Mouse (Mus musculus) liver, embryonic 14.5 days (tissue): ENCODE results near the gene Calr4. TPM values are rescaled to one million over a fixed set of nuclear protein-coding genes. Genes with fewer than 3 reads are reported as not detected.

Source experiments
- ATAC-seq: fragments of 200-750 bp; cut with Nextera tagmentation; 2 replicates; pipeline ENCODE4 v1.8.0; 2017; ENCODE audit warnings: moderate number of reproducible peaks, mild to moderate bottlenecking, moderate library complexity; ENCODE audit not compliant: insufficient read depth
- DNase-seq, 3 experiments: peaks; one replicate each; pipeline ENCODE4 v3.0.0-alpha.2; 2012 to 2013; ENCODE audit warnings: low read depth in 3 of 3, low spot score in 3 of 3
- H3K27ac ChIP-seq: fragments of 300-500 bp; sonication (generic); 2 replicates; pipeline ENCODE4 v1.5.1; 2014; ENCODE audit warnings: moderate library complexity, mild to moderate bottlenecking, control low read depth, inconsistent platforms
- H3K27me3 ChIP-seq: fragments of 300-500 bp; sonication (generic); 2 replicates; pipeline ENCODE4 v1.6.1; 2014; ENCODE audit warnings: mild to moderate bottlenecking, low read length, moderate library complexity; ENCODE audit not compliant: control insufficient read depth, insufficient read depth
- H3K36me3 ChIP-seq: fragments of 300-500 bp; sonication (generic); replicated peaks from 2 replicates; pipeline ENCODE4 v1.6.1; 2014; ENCODE audit warnings: low read depth; ENCODE audit not compliant: control insufficient read depth, insufficient read depth
- H3K4me1 ChIP-seq, 2 experiments: fragments of 200-500 bp in 1 of 2; fragments of 300-500 bp in 1 of 2; sonication (generic) in 1 of 2; replicated peaks; 2 replicates each; pipeline ENCODE4 v1.6.1; 2012 to 2014; ENCODE audit warnings: antibody characterized with exemption in 1 of 2, inconsistent platforms in 1 of 2, low read length in 1 of 2; ENCODE audit not compliant: control insufficient read depth in 2 of 2, insufficient read depth in 2 of 2
- H3K4me2 ChIP-seq: fragments of 300-500 bp; sonication (generic); 2 replicates; pipeline ENCODE4 v1.6.1; 2014; ENCODE audit warnings: low read depth, mild to moderate bottlenecking, control low read depth, moderate library complexity
- H3K4me3 ChIP-seq, 2 experiments: fragments of 200-500 bp in 1 of 2; fragments of 300-500 bp in 1 of 2; sonication (generic) in 1 of 2; 2 replicates each; pipeline ENCODE4 v1.5.1; 2012 to 2014; ENCODE audit warnings: low read depth in 2 of 2, low read length in 2 of 2, mild to moderate bottlenecking in 2 of 2, control low read depth in 1 of 2, inconsistent platforms in 1 of 2, moderate library complexity in 1 of 2; ENCODE audit not compliant: insufficient read depth in 1 of 2
- H3K9ac ChIP-seq: fragments of 300-500 bp; sonication (generic); replicated peaks from 2 replicates; pipeline ENCODE4 v1.6.1; 2014; ENCODE audit warnings: mild to moderate bottlenecking, control low read depth, moderate library complexity
- H3K9me3 ChIP-seq: fragments of 300-500 bp; sonication (generic); 2 replicates; pipeline ENCODE4 v1.6.1; 2016; ENCODE audit warnings: low read length, mixed read lengths; ENCODE audit not compliant: control insufficient read depth
- CTCF ChIP-seq: IDR thresholded peaks from 2 replicates; pipeline ENCODE4 v1.5.1; 2016; ENCODE audit warnings: antibody characterized with exemption, low read depth, control low read depth
- EP300 ChIP-seq: IDR thresholded peaks from 2 replicates; pipeline ENCODE4 v1.6.1; 2016; ENCODE audit warnings: antibody characterized with exemption, low read depth
- WGBS: fragments of 180-500 bp; shearing (Covaris S2); extraction: QIAGEN DNeasy Blood & Tissue Kit; methylation state at CpG from one replicate; pipeline ENCODE4 v1.1.7; 2014; ENCODE audit not compliant: insufficient replicate concordance; 5-methylcytosine and 5-hydroxymethylcytosine counted together
- polyA plus RNA-seq, 2 experiments: library from polyadenylated mRNA; depleted of rRNA in 1 of 2; stranded (reverse) in 1 of 2; unstranded in 1 of 2; fragments of >200 nt; fragmentation: Nextera tagmentation in 1 of 2; extraction: Ambion mirVana in 1 of 2; gene quantifications; 2 replicates each; pipeline versions ENCODE4 v1.2.1 to v1.2.3; 2012 to 2014

The Calr4 gene
- polyA plus RNA-seq, 2 experiments: 0.03 TPM; not detected in 1

DNA sequence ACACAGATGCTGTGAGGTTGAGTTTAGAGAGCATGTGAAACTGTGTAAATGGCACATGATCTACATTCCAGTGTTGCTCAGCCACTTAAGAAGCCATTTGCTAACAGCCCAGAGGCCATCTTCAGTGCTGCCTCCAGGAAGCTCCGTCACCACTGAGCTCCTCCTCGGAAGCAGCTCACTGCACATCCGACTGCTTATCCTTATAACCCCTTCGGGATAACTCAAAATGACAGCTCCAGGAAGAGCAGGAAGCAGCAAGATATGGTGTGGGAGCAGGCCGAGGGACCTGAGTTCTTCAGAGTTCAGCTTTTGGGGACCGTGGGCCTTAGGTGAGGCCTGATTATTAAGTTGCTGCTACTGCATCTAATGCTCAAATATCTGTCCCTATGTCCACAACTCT is 27.8 kb downstream of the Calr4 start:
- no peak overlapping the region for H3K9ac ChIP-seq
- H3K27ac ChIP-seq: no peak overlapping the region
- ATAC-seq (no peak), DNase-seq (no peak)
- no peak overlapping the region for H3K4me3 ChIP-seq
- WGBS: 48% methylated on average over 6 of the region's 6 CpGs
- no peak for TF ChIP-seq CTCF
- TF ChIP-seq EP300: no peak
- H3K27me3 ChIP-seq: no peaks in the 10 kb centered on the region
- H3K4me2 ChIP-seq: no peak overlapping the region
- no peaks in the 10 kb centered on the region for H3K9me3 ChIP-seq
- peaks cover 0 to 5% of the 10 kb centered on the region in 2 experiments; a peak in 2 of 4 replicates for H3K4me1 ChIP-seq
- H3K36me3 ChIP-seq: no peaks in the 10 kb centered on the region

DNA sequence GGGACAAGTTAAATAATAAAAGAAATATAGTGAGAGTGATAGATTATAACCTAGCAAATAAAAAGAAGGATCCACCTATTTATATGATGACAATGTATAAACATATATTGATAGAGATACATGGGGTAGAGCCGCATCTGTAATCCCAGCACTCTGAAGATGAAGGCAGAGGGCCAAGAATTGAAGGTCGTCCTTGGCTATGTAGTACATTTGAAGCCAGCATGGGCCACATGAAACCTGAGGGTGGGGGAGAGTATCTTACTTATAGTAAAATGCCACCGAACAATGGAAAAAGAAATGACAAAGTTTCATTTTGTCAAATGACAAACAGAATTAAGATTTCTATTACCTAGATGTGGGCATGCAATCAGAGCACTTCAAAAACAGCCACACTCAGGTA is 31.8 kb downstream of the Calr4 start:
- no peaks in the 10 kb centered on the region for H3K9me3 ChIP-seq
- no peak for TF ChIP-seq EP300
- TF ChIP-seq CTCF: no peak
- ATAC-seq (no peak), DNase-seq (no peak)
- H3K36me3 ChIP-seq: no peaks in the 10 kb centered on the region
- WGBS: 73% methylated on average over 3 of the region's 3 CpGs
- H3K9ac ChIP-seq: no peak overlapping the region
- H3K4me2 ChIP-seq: no peak overlapping the region
- no peak overlapping the region for H3K4me3 ChIP-seq
- H3K4me1 ChIP-seq: no peaks in the 10 kb centered on the region; a peak in 1 of 4 replicates
- no peaks in the 10 kb centered on the region for H3K27me3 ChIP-seq
- no peak overlapping the region for H3K27ac ChIP-seq

DNA sequence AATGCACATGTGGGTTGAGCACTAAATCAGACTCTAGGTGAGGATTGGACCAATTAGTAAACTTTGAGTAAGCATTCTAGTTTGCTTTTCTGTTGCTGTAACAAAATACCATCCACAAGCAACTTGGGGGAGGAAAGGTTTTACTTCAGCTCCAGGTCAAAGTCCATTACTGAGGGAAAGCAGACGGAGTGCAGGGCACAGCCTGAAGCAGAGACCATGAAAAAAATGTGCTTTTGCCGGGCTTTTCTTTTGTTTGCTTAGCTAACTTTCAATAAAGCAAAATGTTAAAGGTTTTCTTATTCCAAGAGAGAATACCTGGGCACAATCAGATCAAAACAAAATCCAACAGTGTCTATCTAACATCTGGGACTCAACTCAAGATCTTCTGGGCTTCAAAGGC is 32.5 kb downstream of the Calr4 start:
- no peak for ATAC-seq
- 60% methylated on average over 2 of the region's 2 CpGs for WGBS

DNA sequence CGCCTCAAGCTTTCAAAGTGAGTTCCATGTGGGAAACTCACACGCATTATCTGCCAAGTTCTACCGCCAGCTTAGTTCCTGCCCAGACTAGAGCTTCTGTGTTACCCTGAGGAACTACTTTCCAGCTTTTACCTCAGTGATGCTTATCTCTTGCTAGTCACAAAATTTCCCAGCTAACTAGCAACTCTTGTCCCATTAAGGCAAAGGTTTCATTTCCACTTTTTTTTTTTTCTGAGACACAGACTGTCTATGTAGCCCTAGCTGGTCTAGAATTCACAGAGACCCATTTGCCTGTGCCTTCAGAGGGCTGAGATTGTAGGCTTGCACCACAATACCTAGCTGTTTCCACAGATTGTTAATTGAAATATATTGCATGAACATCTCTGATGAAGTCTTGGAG is 33.2 kb downstream of the Calr4 start:
- Histone ChIP-seq H3K4me2 (no peak overlapping the region), H3K36me3 (no peaks in the 10 kb centered on the region), H3K4me1 (no peaks in the 10 kb centered on the region; a peak in 1 of 4 replicates), H3K27me3 (no peaks in the 10 kb centered on the region), H3K9ac (no peak overlapping the region), H3K27ac (no peak overlapping the region), H3K9me3 (no peaks in the 10 kb centered on the region), H3K4me3 (no peak overlapping the region)
- no peak for ATAC-seq
- WGBS: 56% methylated on average over 3 of the region's 3 CpGs
- TF ChIP-seq CTCF: no peak
- DNase-seq: no peak

More for the DNA sequence above, 32.5 kb downstream of the Calr4 start:
- Histone ChIP-seq H3K36me3 (no peaks in the 10 kb centered on the region), H3K9me3 (no peaks in the 10 kb centered on the region), H3K27ac (no peak overlapping the region), H3K4me1 (no peaks in the 10 kb centered on the region; a peak in 1 of 4 replicates), H3K4me2 (no peak overlapping the region), H3K9ac (no peak overlapping the region), H3K4me3 (no peak overlapping the region), H3K27me3 (no peaks in the 10 kb centered on the region)
- TF ChIP-seq EP300 (no peak), CTCF (no peak)
- no peak for DNase-seq

DNA sequence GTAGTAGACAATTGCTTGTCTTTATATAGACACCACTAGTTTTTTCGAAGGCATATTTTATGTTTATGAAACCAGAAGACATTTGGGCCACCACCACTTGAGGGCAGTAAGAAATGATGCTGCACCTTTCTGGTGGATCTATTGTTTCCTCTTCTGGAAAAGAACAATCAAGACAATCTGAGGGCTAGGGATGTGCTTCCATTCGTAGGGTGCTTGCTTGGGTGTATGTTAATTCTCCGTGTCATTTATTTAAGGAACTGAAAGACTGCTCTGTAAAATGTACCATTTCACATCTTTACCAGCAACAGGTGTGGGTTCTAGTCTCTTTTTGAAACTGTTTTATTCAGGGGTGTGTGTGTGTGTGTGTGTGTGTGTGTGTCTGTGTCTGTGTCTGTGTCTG is 34.6 kb downstream of the Calr4 start:
- no peak overlapping the region for H3K4me2 ChIP-seq
- no peak overlapping the region for H3K4me3 ChIP-seq
- ATAC-seq: no peak
- no peak for TF ChIP-seq EP300
- no peaks in the 10 kb centered on the region for H3K27me3 ChIP-seq
- WGBS: 64% methylated on average over 3 of the region's 3 CpGs
- no peaks in the 10 kb centered on the region for H3K9me3 ChIP-seq
- H3K9ac ChIP-seq: no peak overlapping the region
- no peak for DNase-seq
- no peak overlapping the region for H3K27ac ChIP-seq
- no peaks in the 10 kb centered on the region; a peak in 1 of 4 replicates for H3K4me1 ChIP-seq
- no peaks in the 10 kb centered on the region for H3K36me3 ChIP-seq

DNA sequence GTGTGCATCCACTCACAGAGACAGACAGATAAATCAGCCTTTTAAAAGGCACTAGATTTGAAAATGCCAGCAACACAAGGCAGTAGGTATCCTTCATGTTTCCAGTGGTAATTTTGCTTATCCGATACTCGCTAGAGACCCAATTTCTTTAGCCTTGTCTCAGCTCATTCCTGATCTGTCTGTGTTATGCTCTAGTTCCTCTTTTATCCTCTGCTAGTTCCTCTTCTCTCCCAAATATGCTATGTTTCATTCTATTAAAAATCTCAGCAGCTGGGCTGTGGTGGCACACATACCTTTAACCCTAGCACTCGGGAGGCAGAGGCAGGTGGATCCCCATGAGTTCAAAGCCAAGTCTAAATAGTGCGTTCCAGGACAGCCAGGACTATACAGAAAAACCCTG is 37.5 kb downstream of the Calr4 start:
- Histone ChIP-seq H3K4me2 (no peak overlapping the region), H3K27me3 (no peaks in the 10 kb centered on the region), H3K27ac (no peak overlapping the region), H3K9ac (no peak overlapping the region), H3K4me1 (no peaks in the 10 kb centered on the region; a peak in 1 of 4 replicates), H3K36me3 (no peaks in the 10 kb centered on the region), H3K4me3 (no peak overlapping the region), H3K9me3 (no peaks in the 10 kb centered on the region)
- ATAC-seq: no peak
- no peak for TF ChIP-seq EP300
- TF ChIP-seq CTCF: no peak
- DNase-seq: no peak
- WGBS: 59% methylated on average over 4 of the region's 4 CpGs
